Mouse (Mus musculus) heart, embryonic 10.5 days (tissue): ENCODE data around the gene Trappc6a. TPM values are rescaled to one million over a fixed set of nuclear protein-coding genes. Genes with fewer than 3 reads are reported as not detected.
"Not testable (repeated sequence)": the region's sequence is repeated elsewhere in the genome, so short reads cannot be mapped to it uniquely, and the experiment has no call there.

Source experiments
- DNase-seq: peaks from one replicate; pipeline ENCODE4 v3.0.0-alpha.2; 2017; ENCODE audit warnings: low spot score
- H3K27ac ChIP-seq: fragments of 300-500 bp; sonication (generic); 2 replicates; pipeline ENCODE4 v1.5.1; 2016; ENCODE audit warnings: mild to moderate bottlenecking
- H3K27me3 ChIP-seq: fragments of 300-500 bp; sonication (generic); 2 replicates; pipeline ENCODE4 v1.6.1; 2016; ENCODE audit warnings: mild to moderate bottlenecking; ENCODE audit not compliant: poor library complexity, insufficient read depth, severe bottlenecking
- H3K36me3 ChIP-seq: fragments of 300-500 bp; sonication (generic); 2 replicates; pipeline ENCODE4 v1.6.1; 2016; ENCODE audit warnings: mild to moderate bottlenecking, moderate library complexity
- H3K4me1 ChIP-seq: fragments of 300-500 bp; sonication (generic); 2 replicates; pipeline ENCODE4 v1.6.1; 2016; ENCODE audit warnings: mild to moderate bottlenecking
- H3K4me3 ChIP-seq: fragments of 300-500 bp; sonication (generic); 2 replicates; pipeline ENCODE4 v1.5.1; 2016; ENCODE audit warnings: mild to moderate bottlenecking, moderate library complexity
- H3K9me3 ChIP-seq: fragments of 300-500 bp; sonication (generic); 2 replicates; pipeline ENCODE4 v1.6.1; 2016; ENCODE audit warnings: mild to moderate bottlenecking, moderate library complexity
- WGBS: fragments of 180-500 bp; shearing (Covaris S2); methylation state at CpG from one replicate; pipeline ENCODE4 v1.1.7; 2016; 5-methylcytosine and 5-hydroxymethylcytosine counted together
- polyA plus RNA-seq: library from polyadenylated mRNA; unstranded; fragments of >200 nt; fragmentation: Nextera tagmentation; extraction: Ambion mirVana; gene quantifications from 2 replicates; pipeline ENCODE4 v1.2.1, GENCODE M21; 2016

Gene Trappc6a
- polyA plus RNA-seq, 1 experiment from 2014 or later: 107 TPM

DNA sequence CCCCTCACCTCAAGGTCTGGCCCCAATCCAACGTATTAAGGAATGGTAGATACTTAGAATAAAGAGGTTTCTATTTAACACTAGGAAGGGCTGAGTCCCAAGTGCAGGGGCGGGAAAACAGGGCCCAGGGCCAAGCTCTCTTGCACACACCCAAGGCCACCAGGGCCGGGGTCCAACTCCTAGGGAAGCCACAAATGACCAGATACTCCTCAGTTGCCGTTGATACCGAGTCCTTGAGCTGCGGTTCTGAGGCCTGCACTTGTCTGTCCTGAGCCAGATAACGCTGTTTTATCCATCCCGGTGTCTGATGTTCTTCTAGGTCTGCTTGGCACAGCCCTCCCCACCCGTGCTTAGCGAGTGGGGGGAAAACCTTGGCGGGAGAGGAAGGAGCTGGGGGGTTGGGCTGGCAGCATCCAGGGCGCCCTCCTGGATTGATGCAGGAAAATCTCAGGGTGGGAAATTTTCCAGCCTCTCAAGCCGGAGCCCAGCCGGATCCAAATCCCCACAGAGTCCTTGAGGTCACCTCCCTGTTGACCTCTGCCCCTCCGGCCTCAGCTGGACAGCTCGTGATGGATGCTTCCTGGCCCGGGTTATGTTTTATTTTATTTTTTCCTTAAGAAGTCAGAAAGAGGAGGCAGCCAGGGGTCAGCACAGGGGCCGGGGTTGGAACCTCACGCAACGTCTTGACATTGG is 12.5 kb upstream of the Trappc6a start:
- peaks cover 6% of the 10 kb centered on the region; the same call in 1 of the 2 replicates for H3K36me3 ChIP-seq
- H3K4me1 ChIP-seq: peaks cover 23% of the 10 kb centered on the region
- no peaks in the 10 kb centered on the region for H3K9me3 ChIP-seq
- H3K27ac ChIP-seq: no peak overlapping the region
- no peak for DNase-seq
- no peak overlapping the region for H3K4me3 ChIP-seq
- peaks cover 32% of the 10 kb centered on the region for H3K27me3 ChIP-seq
- 64% methylated on average over 20 of the region's 20 CpGs for WGBS

DNA sequence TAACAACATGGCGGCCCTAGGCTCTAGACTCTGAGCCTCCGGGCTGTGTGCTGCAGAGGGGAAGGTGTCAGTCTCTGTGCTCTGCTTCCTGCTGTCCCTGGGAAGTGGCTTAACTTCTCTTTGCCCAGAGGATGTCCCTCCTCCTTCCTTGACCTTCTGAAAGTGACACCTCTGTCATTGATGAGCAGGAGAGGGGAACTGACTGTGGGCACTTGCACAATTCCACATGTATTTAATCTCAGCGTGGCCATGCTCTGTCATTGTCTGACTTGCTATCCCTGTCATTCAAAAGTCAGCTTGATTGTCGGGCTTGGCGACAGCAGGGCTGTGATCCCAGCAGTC is 12.0 kb upstream of the Trappc6a start:
- Histone ChIP-seq H3K27ac (no peak overlapping the region), H3K4me1 (peaks cover 23% of the 10 kb centered on the region), H3K9me3 (no peaks in the 10 kb centered on the region), H3K27me3 (peaks cover 26% of the 10 kb centered on the region), H3K36me3 (peaks cover 6% of the 10 kb centered on the region; the same call in 1 of the 2 replicates), H3K4me3 (no peak overlapping the region)
- DNase-seq: no peak
- WGBS: 69% methylated on average over 5 of the region's 5 CpGs

DNA sequence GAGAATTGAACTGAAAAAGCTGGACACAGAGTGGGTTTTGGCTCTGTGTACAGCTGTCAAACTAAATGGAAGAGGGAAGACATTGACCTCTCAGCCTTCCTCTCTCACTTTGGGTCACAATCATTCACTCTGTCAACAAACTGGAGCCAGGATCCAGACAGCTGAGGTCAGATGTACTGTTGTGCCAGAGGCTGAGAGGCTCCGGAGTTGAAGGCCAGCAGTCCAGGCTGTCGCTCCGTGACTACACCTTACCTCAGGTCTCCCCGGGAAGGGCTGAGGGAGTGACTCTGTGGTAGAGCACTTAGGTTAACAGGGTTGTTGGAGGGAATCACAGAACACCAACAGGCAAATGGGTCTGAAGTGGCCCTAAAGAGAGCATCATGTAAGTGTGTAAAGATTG is 9.9 kb upstream of the Trappc6a start:
- DNase-seq: no peak
- peaks cover 6% of the 10 kb centered on the region; the same call in 1 of the 2 replicates for H3K36me3 ChIP-seq
- 70% methylated on average over 4 of the region's 4 CpGs for WGBS

GRCm38 (mm10) chr7:19500420-19501363 is 7.5 kb upstream of the Trappc6a start:
- no peak overlapping the region for H3K27ac ChIP-seq
- H3K4me3 ChIP-seq: no peak overlapping the region
- H3K4me1 ChIP-seq: peaks cover 14% of the 10 kb centered on the region
- H3K36me3 ChIP-seq: no peaks in the 10 kb centered on the region
- DNase-seq: no peak
- H3K27me3 ChIP-seq: no peaks in the 10 kb centered on the region
- no peaks in the 10 kb centered on the region for H3K9me3 ChIP-seq
- 66% methylated on average over 12 of the region's 12 CpGs for WGBS

More for the DNA sequence above, 9.9 kb upstream of the Trappc6a start:
- no peaks in the 10 kb centered on the region for H3K9me3 ChIP-seq
- H3K27ac ChIP-seq: no peak overlapping the region
- no peak overlapping the region for H3K4me3 ChIP-seq
- peaks cover 10% of the 10 kb centered on the region for H3K27me3 ChIP-seq
- H3K4me1 ChIP-seq: peaks cover 15% of the 10 kb centered on the region

- H3K4me3 ChIP-seq: no peak overlapping the region
- H3K4me1 ChIP-seq: peaks cover 15% of the 10 kb centered on the region
- H3K9me3 ChIP-seq: no peaks in the 10 kb centered on the region
- 74% methylated on average over 4 of the region's 4 CpGs for WGBS
- DNase-seq: no peak
- no peaks in the 10 kb centered on the region for H3K36me3 ChIP-seq
- H3K27ac ChIP-seq: no peak overlapping the region
- H3K27me3 ChIP-seq: no peaks in the 10 kb centered on the region
Measured at GRCm38 (mm10) chr7:19501658-19502057, 6.5 kb upstream of the Trappc6a start.

- H3K4me3 ChIP-seq: no peak overlapping the region
- no peaks in the 10 kb centered on the region for H3K27me3 ChIP-seq
- no peak overlapping the region for H3K27ac ChIP-seq
- 30% methylated on average over 5 of the region's 5 CpGs for WGBS
- no peaks in the 10 kb centered on the region for H3K9me3 ChIP-seq
- peaks cover 24% of the 10 kb centered on the region for H3K4me1 ChIP-seq
- DNase-seq: no peak
- H3K36me3 ChIP-seq: no peaks in the 10 kb centered on the region
Measured at GRCm38 (mm10) chr7:19503481-19504068, 4.6 kb upstream of the Trappc6a start.

DNA sequence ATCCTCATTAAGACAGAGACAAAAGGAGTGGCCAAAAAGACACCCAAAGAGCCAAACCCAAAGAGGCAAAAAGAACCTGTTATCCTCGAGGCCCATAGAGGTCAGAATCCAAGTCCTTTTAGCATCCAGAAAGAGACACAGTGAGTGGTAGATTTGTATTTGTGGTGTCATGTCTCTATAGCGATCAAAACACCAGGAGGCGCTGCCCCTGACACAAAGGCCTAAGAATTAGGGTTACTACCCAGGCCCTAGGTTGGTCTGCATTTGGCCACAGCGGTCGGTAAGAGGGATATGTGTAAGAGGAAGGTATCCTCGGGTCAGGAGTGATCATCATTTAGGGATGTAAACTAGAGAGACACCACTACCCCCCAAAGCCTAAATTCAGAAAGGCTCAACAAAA is 1.9 kb upstream of the Trappc6a start:
- no peak overlapping the region for H3K27ac ChIP-seq
- no peaks in the 10 kb centered on the region for H3K9me3 ChIP-seq
- peak overlapping the region; percentile 82; the same call in 1 of the 2 replicates for H3K4me3 ChIP-seq
- DNase-seq: no peak
- no peaks in the 10 kb centered on the region for H3K27me3 ChIP-seq
- peaks cover 23% of the 10 kb centered on the region for H3K4me1 ChIP-seq
- H3K36me3 ChIP-seq: peaks cover 4% of the 10 kb centered on the region; the same call in 1 of the 2 replicates
- 28% methylated on average over 6 of the region's 6 CpGs for WGBS

DNA sequence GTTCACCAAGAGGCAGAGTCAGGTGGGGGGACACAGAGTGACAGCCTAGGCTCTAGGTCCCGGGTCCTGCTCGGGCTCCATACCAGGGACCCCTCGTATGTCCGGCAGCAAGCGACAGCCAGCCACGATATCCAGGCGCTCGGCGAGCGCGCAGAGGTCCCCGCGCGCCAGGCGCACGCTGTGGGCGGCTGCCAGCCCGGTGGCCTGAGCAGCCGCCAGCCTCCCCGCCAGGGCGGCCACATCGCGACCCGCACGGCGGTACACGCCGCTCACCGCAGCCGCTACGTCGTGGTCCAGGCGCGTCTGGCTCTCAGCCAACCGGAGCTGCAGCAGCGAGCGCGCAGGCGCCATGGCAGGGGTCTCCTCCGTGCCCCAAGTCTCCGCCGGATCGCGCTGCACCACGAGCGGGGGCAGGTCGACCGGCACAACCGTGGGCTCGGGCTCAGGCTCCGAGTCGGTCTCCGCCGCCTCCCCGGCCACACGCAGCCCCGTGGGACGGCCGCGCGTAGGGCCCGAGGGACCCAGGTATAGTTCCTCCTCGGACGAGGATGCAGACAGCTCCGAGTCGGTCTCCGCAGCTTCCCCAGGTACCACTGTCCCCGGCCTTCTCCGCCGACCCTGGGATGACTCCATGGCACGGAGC is 1.1 kb upstream of the Trappc6a start:
- no peaks in the 10 kb centered on the region for H3K27me3 ChIP-seq
- no peaks in the 10 kb centered on the region for H3K9me3 ChIP-seq
- H3K27ac ChIP-seq: peak overlapping the region; percentile 94
- H3K36me3 ChIP-seq: peaks cover 5% of the 10 kb centered on the region; the same call in 1 of the 2 replicates
- under 1% methylated on average over 71 of the region's 71 CpGs for WGBS
- peak overlapping the region; percentile 82 for H3K4me3 ChIP-seq
- peaks cover 23% of the 10 kb centered on the region for H3K4me1 ChIP-seq
- no peak for DNase-seq

GRCm38 (mm10) chr7:19507612-19507981 is 598 bp upstream of the Trappc6a start:
- H3K27ac ChIP-seq: peak overlapping the region; percentile 94
- peaks cover 23% of the 10 kb centered on the region for H3K4me1 ChIP-seq
- no peak for DNase-seq
- peaks cover 5% of the 10 kb centered on the region; the same call in 1 of the 2 replicates for H3K36me3 ChIP-seq
- 5% methylated on average over 18 of the region's 18 CpGs for WGBS
- no peaks in the 10 kb centered on the region for H3K9me3 ChIP-seq
- no peaks in the 10 kb centered on the region for H3K27me3 ChIP-seq
- peak overlapping the region; percentile 82 for H3K4me3 ChIP-seq

DNA sequence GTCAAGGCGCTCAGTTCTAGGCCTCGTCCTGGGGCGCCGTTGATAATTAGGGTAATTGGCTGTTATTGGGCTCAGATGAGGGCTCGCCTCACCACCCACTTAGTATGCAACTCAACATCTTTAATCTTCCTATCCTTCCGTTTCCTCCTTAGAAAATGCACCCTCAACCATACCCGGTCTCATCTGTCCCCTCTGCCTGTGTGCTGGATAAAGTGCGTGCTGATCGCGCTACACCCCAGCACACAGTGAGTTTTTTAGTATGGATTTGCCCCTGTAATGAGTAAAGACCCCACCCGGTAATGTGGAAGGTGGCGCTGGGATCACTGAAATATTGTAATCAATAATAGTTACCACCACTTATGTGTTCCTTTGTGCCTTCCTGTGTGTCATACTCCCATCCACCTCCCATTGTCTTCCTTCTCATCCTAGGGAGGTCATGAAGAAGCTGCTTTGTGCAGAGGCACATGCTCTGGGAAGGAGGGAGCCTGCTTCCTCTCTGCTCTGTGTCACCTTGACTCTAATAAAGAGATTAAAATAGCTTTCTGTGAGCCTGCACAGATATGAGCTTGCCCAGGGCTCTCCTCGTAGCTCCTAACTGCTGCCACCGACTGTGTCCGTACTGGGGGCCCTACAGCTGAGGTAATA is 851 bp downstream of the Trappc6a start:
- no peak for DNase-seq
- Histone ChIP-seq H3K36me3 (peaks cover 5% of the 10 kb centered on the region; the same call in 1 of the 2 replicates), H3K4me3 (peak overlapping the region; percentile 82), H3K4me1 (peaks cover 18% of the 10 kb centered on the region), H3K27ac (peak overlapping the region; percentile 94), H3K9me3 (no peaks in the 10 kb centered on the region), H3K27me3 (no peaks in the 10 kb centered on the region)
- WGBS: 5% methylated on average over 15 of the region's 15 CpGs

GRCm38 (mm10) chr7:19509786-19510185 is 1.6 kb downstream of the Trappc6a start:
- H3K9me3 ChIP-seq: no peaks in the 10 kb centered on the region
- peaks cover 18% of the 10 kb centered on the region for H3K4me1 ChIP-seq
- 89% methylated on average over 7 of the region's 7 CpGs for WGBS
- H3K27ac ChIP-seq: peak overlapping the region; percentile 94
- peak overlapping the region; percentile 82 for H3K4me3 ChIP-seq
- no peaks in the 10 kb centered on the region for H3K27me3 ChIP-seq
- peaks cover 5% of the 10 kb centered on the region; the same call in 1 of the 2 replicates for H3K36me3 ChIP-seq
- DNase-seq: no peak

GRCm38 (mm10) chr7:19511934-19512333 is 3.7 kb downstream of the Trappc6a start:
- not testable (repeated sequence) for H3K9me3 ChIP-seq, H3K36me3 ChIP-seq, H3K27ac ChIP-seq, DNase-seq, H3K4me3 ChIP-seq
- WGBS: 87% methylated on average over 6 of the region's 7 CpGs
- peaks cover 15% of the 10 kb centered on the region for H3K27me3 ChIP-seq
- H3K4me1 ChIP-seq: peaks cover 14% of the 10 kb centered on the region
